Mouse (Mus musculus) forelimb bud, embryonic 11.5 days (tissue): Measurements from ENCODE around the gene Arrdc5.

Experiments
- DNase-seq: peaks from one replicate; pipeline ENCODE4 v3.0.0-alpha.2; 2012; ENCODE audit warnings: low read depth, low spot score

Arrdc5 gene

DNA sequence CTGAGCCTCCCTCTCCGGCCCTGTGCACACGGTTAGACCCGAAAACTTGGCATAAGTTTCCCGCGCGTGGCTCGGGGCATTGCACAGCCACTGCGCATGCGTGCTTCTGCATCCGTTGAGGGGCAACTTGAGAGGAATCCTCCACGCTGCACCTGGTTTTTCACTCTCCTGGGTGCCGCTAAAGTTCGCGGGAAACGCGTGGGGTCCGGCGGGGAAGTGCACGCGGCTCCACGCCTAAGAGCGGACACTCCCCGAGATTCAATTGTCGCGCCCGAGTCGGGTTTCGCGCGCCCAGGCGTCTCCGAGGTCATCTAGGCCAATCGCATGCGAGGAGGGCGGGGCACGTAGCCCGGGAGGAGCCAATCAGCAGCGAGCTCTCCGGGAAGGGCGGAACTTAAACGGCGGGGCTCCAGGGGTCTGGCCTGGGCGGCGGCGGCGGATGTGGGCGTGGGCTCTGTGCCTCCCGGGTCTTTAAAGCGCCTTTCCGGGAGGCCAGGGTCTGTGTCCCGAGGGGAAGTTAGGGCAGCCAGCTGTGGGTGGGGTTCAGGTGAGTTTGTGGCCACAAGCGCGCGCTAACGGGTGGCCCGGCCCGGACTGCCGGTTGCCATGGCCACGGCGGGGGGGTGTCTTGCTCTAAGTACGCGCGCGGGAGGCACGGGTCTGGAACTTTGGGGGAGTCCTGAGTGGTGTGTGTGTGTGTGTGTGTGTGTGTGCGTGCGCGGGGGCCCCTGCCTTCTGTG lies 3.9 kb upstream of the Arrdc5 start:
- DNase-seq = peak; percentile 97

- DNase-seq = peak; percentile 93
Measured at GRCm38 (mm10) chr17:56303160-56303846, 3.2 kb upstream of the Arrdc5 start, which contains the start of gene Uhrf1. Gene Uhrf1 (plus strand): TSS chr17:56303321.

DNA sequence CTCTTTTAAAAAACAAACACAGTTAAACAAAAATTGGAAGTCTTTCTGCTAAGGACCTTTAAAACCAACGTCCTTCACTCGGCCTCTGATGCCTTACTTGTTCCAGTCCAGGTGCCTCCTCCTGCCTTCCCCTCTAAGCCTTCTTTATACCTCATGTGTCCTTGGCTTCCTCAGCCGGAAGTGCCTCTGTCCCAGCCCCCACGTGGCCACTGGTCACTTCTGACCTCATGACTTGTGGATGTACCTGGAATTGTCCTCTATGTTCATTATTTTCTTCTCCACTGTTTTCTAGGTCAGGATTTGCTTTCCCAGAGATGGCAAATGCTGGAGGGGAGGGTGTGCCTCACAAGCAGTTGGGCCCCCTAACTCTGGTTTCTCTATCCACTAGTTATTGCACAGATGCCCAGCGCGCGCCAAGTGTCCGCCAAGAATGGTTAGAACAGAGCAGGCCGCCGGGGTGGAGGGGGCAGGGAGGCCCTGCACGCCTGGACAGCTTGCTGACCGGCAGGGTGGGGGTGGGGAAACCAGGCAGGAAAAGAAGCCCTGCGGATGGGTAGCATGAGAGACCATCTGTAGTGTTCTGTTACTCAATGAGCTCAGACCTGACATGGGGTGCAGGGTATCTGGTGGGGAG lies 2.4 kb upstream of the Arrdc5 start:
- no peak for DNase-seq

- DNase-seq = no peak
Measured at GRCm38 (mm10) chr17:56298238-56298637, 1.8 kb downstream of the Arrdc5 start.

DNA sequence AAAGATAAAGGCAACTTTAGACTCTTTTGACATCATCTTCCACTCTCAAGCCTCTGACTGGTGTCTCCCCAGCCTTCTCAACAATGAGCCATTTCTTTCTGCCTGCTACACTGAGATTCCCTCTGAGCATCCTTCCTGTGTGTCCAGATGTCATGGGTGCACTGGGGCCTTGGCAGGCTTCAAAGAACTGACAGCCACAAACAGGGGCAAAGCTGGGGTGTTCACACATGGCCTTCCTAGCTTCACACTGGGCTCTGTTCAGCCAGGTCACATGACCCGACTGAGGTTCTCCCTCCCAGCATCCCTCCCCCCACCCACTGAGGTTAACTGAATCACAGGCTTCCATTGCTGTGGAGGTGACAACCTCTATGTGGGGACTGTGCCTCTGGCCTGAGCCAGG lies 3.9 kb downstream of the Arrdc5 start:
- no peak for DNase-seq

DNA sequence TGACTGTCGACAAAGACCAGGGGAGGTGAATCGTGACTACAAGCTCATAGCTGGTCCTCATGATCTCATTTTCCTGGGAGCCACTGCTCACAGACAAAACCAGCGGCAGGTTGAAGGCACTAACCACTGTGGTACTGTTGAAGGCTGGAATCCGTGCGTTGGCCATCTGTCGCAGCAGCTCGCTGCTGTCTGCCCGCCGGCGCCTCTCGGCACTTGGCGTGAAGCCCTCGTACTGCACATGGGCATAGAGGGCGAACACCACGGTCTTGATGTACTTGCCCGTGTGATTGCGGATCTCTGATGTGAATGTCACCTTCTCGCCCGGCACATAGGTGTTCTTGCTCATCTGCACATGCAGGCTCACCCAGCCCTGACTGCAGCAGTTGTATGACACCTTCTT lies 5.8 kb downstream of the Arrdc5 start:
- DNase-seq = no peak

DNA sequence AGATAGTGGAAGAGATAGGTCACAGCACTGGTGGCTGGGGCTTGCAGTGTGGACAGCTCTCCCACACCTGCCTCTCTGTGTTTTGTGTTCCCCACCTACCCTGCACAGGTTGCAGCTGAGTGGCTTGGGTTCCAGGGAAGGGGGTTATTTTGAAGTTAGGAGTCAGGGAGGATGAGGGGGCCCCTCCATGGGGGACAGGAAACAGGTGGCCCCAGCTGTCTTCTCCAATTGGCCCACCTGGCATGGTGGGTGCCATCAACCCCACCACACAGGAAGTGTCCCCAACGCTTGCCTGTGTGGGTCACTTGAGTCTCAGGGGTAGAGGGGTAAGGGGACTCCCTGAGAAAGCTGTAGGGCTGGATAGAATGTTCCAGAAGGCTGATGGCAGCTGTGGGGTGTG lies 6.8 kb downstream of the Arrdc5 start:
- no peak for DNase-seq

GRCm38 (mm10) chr17:56292531-56293222 lies 7.4 kb downstream of the Arrdc5 start, which contains the start of gene Plin3:
Gene Plin3 (minus strand): TSS chr17:56292873.
- DNase-seq = no peak

- no peak for DNase-seq
Measured at GRCm38 (mm10) chr17:56291826-56292475, 8.1 kb downstream of the Arrdc5 start.

DNA sequence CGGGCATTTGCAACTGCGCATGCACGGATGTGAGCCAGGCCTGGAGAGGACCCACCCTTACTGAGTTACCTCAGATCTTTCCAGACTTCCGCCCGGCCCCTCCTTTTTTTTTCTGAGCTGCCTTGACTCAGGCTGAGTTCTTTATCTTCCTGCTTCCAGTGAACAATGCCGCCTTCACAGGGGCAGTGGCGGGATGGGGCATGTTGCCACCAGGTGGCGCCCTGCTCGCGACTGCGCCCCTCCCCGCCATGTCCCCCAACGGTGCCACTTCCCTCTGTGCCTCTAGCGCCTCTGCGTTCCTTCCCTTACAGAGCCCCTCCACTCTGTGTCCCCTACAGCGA lies 8.9 kb downstream of the Arrdc5 start:
- peak; percentile 89 for DNase-seq

DNA sequence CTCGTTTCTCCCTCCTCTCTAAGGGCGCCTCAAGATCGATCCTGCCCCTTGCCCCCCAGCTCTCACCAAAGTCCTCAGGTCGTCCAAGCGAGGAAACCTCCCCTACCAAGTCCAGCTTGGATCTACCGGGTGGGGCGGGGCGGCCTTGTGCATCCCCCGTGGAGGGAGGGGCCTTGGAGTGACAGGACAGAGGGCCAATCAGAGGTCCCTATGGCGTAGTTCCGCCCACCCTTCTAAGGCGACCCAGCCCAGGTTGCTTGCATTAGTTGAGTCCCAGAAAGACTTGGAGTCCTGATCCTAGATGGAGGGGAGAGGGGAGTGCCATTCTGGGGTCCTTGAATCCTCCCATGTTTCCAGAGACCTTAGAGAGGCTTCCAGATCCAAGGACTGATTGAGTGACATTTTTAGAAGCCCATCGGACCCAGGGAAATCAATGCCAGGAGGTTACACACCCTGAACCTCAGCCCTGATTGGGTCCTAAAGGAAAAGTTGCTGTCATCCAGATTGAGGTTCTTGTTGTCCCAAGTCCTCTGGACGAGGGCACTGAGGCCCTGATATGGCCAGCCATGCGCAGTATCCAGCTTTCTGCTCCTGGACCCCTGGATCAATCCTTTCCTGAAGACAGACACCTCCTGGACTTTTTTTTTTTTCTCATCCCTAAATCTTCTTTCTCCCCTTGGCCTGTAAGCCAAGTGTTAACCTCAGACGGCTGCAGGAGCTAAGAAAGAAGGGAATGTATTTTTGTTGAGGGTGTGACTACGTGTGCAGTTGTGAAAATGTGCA lies 9.5 kb downstream of the Arrdc5 start:
- DNase-seq = peak; percentile 97

DNA sequence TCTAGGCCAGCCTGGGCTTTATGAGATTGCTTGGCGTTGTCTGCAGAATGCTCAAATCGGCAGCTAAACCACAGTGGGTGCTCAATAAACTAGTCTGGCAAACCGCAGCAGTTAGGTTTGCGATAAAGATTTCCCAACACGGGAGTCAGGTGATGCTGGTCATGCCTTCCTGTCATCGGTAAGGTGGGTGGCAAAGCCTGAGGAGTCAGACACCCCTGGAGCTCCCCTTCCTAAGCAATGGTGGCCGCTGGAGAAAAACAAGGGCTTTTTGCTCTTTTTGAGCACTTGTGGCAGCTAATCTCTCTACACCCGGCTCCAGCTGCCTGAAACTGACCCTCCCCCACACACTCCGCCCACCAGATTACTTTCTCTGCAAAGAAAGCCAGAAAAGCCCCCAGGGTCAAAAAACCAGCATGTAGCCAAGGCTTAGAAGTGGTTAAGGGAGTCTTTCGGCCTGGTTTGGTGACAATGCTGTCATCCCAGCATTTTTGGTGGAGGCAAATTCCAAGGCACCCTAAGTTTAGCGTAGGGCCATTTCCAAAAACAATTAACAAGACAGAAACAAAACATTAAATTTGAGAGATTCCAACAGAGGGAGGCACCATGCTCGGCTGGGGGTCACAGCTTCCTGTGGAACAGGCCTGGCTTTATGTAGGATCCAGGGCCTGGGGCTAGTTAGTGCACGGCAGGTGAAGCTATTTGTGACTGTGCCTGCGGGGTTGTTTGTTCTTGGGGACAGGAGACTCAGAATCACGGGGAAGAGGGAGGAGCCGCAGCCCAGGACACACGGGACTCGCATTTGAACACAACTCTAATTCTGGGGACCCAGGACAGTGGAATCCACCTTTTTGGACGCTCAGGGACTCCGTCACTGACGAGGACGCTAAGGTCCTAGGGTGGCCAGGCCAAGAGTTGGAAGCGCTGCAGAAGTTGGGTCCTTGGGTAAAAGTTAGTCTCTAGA lies 10.4 kb downstream of the Arrdc5 start:
- DNase-seq = peak; percentile 87

GRCm38 (mm10) chr17:56288866-56289265 lies 11.2 kb downstream of the Arrdc5 start:
- DNase-seq = no peak

DNA sequence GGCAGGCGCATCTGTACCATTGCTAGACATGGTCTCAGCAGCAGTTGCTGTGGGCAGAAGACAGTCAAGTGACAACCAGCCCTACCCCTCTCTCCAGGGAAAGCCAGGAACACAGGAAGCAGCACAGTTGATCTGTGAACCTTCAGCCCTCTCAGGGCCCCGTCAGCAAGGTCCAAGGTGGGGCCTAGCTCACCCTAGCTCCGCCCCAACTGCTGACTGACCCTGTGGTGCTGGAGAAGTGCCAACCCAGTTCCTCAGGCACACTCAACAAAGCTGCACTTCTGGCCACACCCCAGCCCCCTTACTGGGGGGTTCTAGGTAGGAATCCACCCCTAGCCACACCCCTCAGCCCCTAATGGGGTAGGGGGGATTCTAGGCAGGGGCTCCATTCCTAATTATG lies 12.3 kb downstream of the Arrdc5 start:
- no peak for DNase-seq

DNA sequence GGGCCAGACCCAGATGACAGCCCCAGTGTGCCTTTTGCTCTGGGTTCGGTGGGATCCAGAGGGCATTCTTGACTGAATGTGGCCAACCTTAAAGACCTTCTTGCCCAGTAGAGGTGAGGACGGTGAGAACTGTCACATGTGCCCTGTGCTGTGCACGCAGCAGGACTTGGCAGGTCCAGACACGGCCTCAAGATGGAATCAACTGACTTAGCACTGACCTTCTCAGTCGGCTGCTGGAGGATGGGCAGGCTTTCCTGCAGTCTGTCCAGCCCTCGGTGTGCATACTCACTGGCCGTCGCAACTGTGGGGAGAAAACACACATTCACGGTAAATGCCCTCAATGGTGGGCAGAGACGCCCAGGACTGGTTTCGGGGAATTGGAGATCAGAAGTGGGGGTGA lies 14.1 kb downstream of the Arrdc5 start:
- DNase-seq = no peak

- no peak for DNase-seq
Measured at GRCm38 (mm10) chr17:56283316-56283715, 16.8 kb downstream of the Arrdc5 start.

DNA sequence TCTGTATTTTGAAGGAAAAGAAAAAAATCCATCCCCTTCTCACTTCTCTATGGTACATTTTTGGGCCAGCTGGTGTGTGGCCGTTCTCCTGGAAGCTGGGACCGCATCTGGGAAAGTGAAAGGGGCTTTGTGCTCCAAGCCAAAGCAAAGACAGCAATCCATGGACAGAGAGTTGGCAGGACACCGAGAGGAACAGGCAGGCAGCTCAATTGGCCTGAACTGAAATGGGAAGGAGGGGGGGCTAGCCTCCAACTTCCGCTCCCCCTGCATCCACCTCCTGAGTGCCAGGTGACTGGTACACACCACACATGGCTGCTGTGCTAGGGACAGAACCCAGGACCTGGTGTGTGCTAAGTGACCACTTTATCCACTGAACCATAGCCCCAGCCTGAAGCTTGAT lies 17.3 kb downstream of the Arrdc5 start:
- DNase-seq = no peak

DNA sequence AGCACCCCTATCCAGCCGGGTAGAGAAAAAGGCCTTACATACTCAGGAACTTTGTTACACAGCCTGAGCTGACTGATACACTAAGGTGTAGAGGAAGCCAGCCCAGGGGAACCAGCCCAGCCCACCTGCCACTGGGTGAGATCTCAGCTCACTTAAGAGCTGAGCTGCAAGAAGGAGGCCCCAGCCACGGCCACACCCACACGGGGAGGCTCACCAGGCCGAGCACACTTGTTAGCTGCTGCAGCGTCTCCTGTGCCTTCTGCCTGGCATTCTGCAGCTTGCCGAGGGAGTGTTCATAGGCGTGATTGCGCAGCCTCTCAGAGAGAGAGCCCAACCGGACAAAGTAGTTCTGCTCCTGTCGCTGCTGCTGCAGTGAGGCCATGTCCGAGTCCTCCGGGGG lies 18.9 kb downstream of the Arrdc5 start:
- DNase-seq = no peak

GRCm38 (mm10) chr17:56279481-56280155 lies 20.5 kb downstream of the Arrdc5 start:
- DNase-seq = no peak
